Mouse (Mus musculus) stomach, embryonic 15.5 days (tissue): ENCODE measurements around the gene Cfap52. TPM values are rescaled to one million over a fixed set of nuclear protein-coding genes. Genes with fewer than 3 reads are reported as not detected.

ENCODE experiments used
- ATAC-seq: fragments of 200-750 bp; cut with Nextera tagmentation; 2 replicates; pipeline ENCODE4 v1.8.0; 2017; ENCODE audit warnings: low read depth, moderate number of reproducible peaks, moderate TSS enrichment; ENCODE audit not compliant: insufficient read depth, low FRiP score
- H3K27ac ChIP-seq: fragments of 300-500 bp; sonication (generic); 2 replicates; pipeline ENCODE4 v1.5.1; 2015; ENCODE audit warnings: mild to moderate bottlenecking, inconsistent platforms
- H3K27me3 ChIP-seq: fragments of 300-500 bp; sonication (generic); replicated peaks from 2 replicates; pipeline ENCODE4 v1.6.1; 2015; ENCODE audit warnings: inconsistent platforms
- H3K36me3 ChIP-seq: fragments of 300-500 bp; sonication (generic); 2 replicates; pipeline ENCODE4 v1.6.1; 2015; ENCODE audit warnings: inconsistent platforms
- H3K4me1 ChIP-seq: fragments of 300-500 bp; sonication (generic); 2 replicates; pipeline ENCODE4 v1.6.1; 2015; ENCODE audit warnings: inconsistent platforms
- H3K4me2 ChIP-seq: fragments of 300-500 bp; sonication (generic); 2 replicates; pipeline ENCODE4 v1.6.1; 2015; ENCODE audit warnings: mild to moderate bottlenecking, inconsistent platforms
- H3K4me3 ChIP-seq: fragments of 300-500 bp; sonication (generic); replicated peaks from 2 replicates; pipeline ENCODE4 v1.5.1; 2015; ENCODE audit warnings: inconsistent platforms
- H3K9ac ChIP-seq: fragments of 300-500 bp; sonication (generic); 2 replicates; pipeline ENCODE4 v1.6.1; 2015; ENCODE audit warnings: inconsistent platforms
- H3K9me3 ChIP-seq: fragments of 300-500 bp; sonication (generic); 2 replicates; pipeline ENCODE4 v1.6.1; 2016; ENCODE audit warnings: inconsistent platforms
- WGBS: fragments of 180-500 bp; shearing (Covaris S2); methylation state at CpG from one replicate; pipeline ENCODE4 v1.1.7; 2015; 5-methylcytosine and 5-hydroxymethylcytosine counted together
- polyA plus RNA-seq: library from polyadenylated mRNA; unstranded; fragments of >200 nt; fragmentation: Nextera tagmentation; extraction: Ambion mirVana; gene quantifications from 2 replicates; pipeline ENCODE4 v1.2.1, GENCODE M21; 2015

The Cfap52 gene
- polyA plus RNA-seq, 1 experiment from 2014 or later = 0.86 TPM

DNA sequence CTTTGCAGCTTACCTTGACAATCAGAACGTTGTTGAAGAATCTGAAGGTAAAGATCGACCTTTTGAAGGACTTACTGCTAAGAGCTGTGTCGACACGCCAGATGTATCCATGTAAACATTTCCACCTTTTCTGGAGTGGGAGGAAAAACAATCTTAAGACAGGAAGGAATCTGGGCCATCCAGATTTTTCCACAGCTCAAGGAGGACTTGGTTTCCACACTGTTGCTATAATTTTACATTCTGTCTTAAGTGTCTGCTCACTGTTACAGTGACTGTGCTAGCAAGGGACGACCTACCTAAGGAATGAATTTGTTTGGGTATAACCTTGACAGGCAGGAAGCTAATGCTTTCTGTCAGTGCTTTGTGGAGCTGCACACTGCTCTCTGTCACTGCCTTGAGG lies 7.8 kb upstream of the Cfap52 start:
- Histone ChIP-seq H3K4me3 (no peak overlapping the region), H3K27me3 (no peaks in the 10 kb centered on the region), H3K27ac (no peak overlapping the region), H3K9ac (no peak overlapping the region), H3K36me3 (no peaks in the 10 kb centered on the region), H3K4me1 (no peaks in the 10 kb centered on the region), H3K9me3 (no peaks in the 10 kb centered on the region), H3K4me2 (no peak overlapping the region)
- WGBS = 60% methylated on average over 5 of the region's 5 CpGs
- ATAC-seq = no peak

DNA sequence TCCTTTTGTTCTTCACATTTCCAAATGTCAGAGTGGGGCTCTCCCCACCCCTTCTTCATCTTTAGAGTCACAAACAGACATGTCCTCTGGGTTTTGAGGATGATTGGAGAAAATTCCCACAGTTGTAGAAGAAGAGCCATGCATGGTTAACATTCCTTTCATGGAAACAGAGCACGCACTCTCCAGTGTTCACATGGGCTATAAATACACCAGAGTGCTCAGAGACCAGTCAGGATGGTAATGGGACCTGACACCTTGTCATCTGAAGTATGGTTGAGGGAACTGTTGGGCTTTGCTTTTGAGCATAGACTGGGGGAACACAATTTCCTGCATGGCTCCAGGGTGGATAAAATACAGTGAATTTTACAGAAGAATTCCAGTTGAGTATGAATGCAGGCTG lies 7.2 kb upstream of the Cfap52 start:
- H3K9me3 ChIP-seq = no peaks in the 10 kb centered on the region
- no peaks in the 10 kb centered on the region for H3K36me3 ChIP-seq
- no peak for ATAC-seq
- no peak overlapping the region for H3K4me3 ChIP-seq
- H3K9ac ChIP-seq = no peak overlapping the region
- no peaks in the 10 kb centered on the region for H3K27me3 ChIP-seq
- peaks cover 3% of the 10 kb centered on the region; the same call in 1 of the 2 replicates for H3K4me1 ChIP-seq
- H3K27ac ChIP-seq = no peak overlapping the region
- H3K4me2 ChIP-seq = no peak overlapping the region
- WGBS = 77% methylated on average over 1 of the region's 1 CpGs

DNA sequence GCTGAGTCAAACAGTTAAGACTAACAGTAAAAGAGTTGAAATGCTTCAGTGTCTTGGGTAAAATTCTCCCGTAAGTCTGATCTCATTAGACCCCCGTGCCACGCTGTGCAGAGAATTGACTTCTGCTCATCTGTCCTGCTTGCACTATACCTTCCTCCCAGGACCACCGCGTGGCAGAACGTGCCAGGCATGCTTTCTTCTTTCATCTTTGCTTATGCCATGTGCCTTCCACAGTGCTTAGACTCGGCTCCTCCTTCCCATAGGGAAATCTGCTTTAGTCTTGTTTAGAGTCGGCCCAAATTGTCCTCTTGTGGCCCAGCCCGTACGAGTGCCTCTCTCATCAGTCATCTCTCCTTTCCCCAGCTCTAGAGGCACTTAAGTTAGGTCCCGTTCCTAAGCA lies 2.4 kb upstream of the Cfap52 start:
- Histone ChIP-seq H3K27me3 (no peaks in the 10 kb centered on the region), H3K4me1 (peaks cover 15% of the 10 kb centered on the region; the same call in 1 of the 2 replicates), H3K27ac (no peak overlapping the region), H3K9me3 (no peaks in the 10 kb centered on the region), H3K4me3 (no peak overlapping the region), H3K4me2 (no peak overlapping the region), H3K36me3 (no peaks in the 10 kb centered on the region), H3K9ac (no peak overlapping the region)
- ATAC-seq = no peak
- WGBS = 61% methylated on average over 11 of the region's 11 CpGs

DNA sequence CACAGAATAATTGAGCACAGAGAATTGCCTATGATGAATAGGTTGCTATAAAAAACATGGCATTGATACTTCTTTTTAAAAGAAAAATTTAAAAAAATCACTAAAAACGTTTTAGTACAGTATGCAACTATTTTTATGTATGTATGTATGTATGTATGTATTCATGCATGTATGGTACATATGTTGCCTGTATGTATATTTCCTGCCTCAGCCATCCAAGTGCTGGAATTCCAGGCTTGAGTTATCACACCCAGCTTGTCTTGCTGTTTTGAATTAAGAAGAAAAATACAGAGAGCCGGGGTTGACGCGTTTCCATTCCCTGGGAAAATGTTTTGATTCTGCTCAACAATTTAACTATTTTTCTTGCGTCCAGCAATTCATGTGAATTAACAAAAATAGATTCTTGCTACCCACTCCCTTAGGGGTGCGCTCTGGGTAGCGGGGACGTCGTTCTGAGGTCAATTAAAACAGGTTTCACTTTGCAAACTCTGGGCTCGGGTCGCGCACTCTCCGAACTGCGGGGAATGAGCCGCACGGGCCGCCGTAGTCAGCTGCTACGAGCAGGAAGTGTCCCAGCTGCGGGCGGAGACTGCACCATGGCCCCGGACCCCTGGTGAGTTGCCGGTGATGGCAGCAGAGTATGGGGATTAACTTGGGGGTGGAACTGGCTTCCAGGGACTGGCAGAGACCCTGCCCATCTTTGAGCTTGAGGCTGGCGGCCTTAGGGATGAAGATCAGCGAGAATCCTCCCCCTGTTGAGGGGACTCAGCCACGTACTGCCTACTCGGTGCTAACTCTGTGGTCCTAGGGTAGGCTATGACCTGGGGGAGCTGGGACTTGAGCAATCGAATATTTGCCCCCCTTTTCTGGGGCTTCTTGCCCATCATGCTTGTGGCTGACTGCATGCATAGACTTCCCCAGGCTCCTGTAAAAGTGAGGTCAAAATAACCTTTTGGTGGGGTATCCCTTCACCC lies 741 bp upstream of the Cfap52 start, which contains the start of gene Stx8:
Gene Stx8, plus strand, starts transcription at position 289 of the 974 bp plus-strand sequence.
- H3K4me2 ChIP-seq = peak within 1 kb of the TSS; percentile 80
- peak; percentile 83; the same call in 1 of the 2 replicates for ATAC-seq
- WGBS = under 1% methylated on average over 28 of the region's 28 CpGs

DNA sequence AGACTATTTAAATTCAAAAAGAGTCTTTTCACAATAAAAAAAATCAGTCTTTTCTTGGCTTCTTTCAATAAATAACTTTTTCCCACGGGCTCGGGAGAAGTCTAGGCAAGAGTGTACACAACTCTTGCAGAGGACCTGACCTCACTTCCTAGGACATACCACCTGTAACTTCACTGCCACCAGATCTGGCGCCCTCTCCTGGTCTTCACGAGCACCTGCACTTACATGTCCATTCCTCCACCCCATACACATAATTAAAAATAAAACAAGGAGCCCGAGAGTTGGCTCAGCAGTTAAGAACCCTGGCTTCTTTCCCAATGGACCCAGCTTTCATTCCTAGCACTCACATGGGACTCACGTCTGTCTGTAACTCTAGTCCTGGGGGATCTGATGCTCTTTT lies 1.3 kb downstream of the Cfap52 start:
- Histone ChIP-seq H3K27me3 (no peaks in the 10 kb centered on the region), H3K9me3 (no peaks in the 10 kb centered on the region), H3K27ac (no peak overlapping the region), H3K9ac (no peak overlapping the region), H3K4me1 (peaks cover 15% of the 10 kb centered on the region; the same call in 1 of the 2 replicates), H3K4me2 (no peak overlapping the region), H3K36me3 (no peaks in the 10 kb centered on the region), H3K4me3 (no peak overlapping the region)
- WGBS = 70% methylated on average over 6 of the region's 6 CpGs
- no peak for ATAC-seq

More for the DNA sequence above, 741 bp upstream of the Cfap52 start, which contains the start of gene Stx8:
- Histone ChIP-seq H3K9me3 (no peaks in the 10 kb centered on the region), H3K9ac (peak within 1 kb of the TSS; percentile 69), H3K4me1 (peaks cover 15% of the 10 kb centered on the region; the same call in 1 of the 2 replicates), H3K4me3 (peak within 1 kb of the TSS; percentile 94), H3K36me3 (no peaks in the 10 kb centered on the region), H3K27me3 (no peaks in the 10 kb centered on the region), H3K27ac (peak within 1 kb of the TSS; percentile 51; the same call in 1 of the 2 replicates)

DNA sequence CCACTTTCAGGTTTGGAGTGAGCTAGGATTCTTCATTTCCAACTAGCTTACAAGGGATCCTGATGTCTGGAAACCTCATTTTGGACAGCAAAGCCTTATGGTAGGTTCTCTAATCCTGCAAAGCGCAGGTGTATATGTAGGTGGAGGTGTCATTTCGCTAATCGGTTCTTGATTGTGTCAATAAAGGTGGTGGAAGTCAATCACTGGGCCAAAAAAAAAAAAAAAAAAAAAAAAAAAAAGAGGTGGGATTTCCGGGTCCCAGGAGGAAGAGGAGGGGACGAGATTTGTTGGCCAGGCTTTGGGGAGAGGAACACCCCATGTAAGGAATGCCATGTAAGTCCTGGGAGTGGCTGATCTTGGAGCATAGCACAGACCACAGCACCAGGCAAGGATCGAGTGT lies 11.0 kb downstream of the Cfap52 start:
- WGBS = 86% methylated on average over 6 of the region's 6 CpGs
- no peaks in the 10 kb centered on the region for H3K9me3 ChIP-seq

DNA sequence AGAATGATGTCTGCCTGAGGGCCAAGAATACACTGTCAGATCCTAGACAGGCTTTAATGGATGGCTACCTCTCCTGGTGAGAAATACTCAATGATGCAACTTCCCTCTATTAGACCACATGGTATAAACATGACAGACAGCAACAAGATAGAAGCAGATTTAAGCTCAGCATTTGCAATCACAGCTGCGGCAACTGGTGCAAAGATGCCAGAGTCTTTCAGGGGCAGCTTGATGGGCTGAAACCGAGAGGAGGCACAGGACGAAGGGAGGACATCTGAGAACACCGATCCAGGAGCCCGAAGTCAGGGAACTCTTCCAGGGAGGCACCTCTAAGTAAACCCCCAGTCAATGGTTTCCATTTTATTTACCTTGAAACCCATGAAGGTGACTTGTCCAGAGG lies 11.8 kb downstream of the Cfap52 start:
- Histone ChIP-seq H3K27me3 (no peaks in the 10 kb centered on the region), H3K4me3 (no peak overlapping the region), H3K27ac (no peak overlapping the region), H3K4me2 (no peak overlapping the region), H3K9me3 (no peaks in the 10 kb centered on the region), H3K9ac (no peak overlapping the region), H3K4me1 (no peaks in the 10 kb centered on the region), H3K36me3 (no peaks in the 10 kb centered on the region)
- WGBS = 78% methylated on average over 5 of the region's 5 CpGs
- ATAC-seq = no peak

More for the DNA sequence above, 11.0 kb downstream of the Cfap52 start:
- no peak overlapping the region for H3K27ac ChIP-seq
- H3K4me1 ChIP-seq = no peaks in the 10 kb centered on the region
- H3K9ac ChIP-seq = no peak overlapping the region
- H3K27me3 ChIP-seq = no peaks in the 10 kb centered on the region
- H3K4me3 ChIP-seq = no peak overlapping the region
- no peak overlapping the region for H3K4me2 ChIP-seq
- no peaks in the 10 kb centered on the region for H3K36me3 ChIP-seq
- ATAC-seq = no peak

DNA sequence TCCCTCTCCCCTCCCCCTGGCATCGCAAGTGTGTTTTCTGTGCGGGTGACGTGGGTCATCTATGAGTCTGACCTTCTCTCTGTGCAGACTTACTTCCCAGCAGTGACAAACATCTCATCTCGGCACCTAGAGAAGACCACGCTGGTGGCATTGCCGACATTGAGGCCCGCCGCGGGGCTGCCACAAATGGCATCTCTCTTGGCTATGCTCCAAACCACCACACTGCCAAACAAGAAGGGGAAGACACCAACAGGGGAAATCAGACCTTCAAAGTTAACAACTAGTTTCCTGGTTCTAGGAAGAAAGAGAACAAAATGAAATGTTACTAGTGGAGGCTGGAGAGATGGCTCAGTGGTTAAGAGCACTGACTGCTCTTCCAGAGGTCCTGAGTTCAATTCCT lies 16.0 kb downstream of the Cfap52 start:
- H3K4me1 ChIP-seq = no peaks in the 10 kb centered on the region; the same call in 1 of the 2 replicates
- ATAC-seq = no peak
- H3K9ac ChIP-seq = no peak overlapping the region
- H3K4me3 ChIP-seq = no peak overlapping the region
- no peaks in the 10 kb centered on the region for H3K27me3 ChIP-seq
- H3K4me2 ChIP-seq = no peak overlapping the region
- H3K36me3 ChIP-seq = no peaks in the 10 kb centered on the region
- no peaks in the 10 kb centered on the region for H3K9me3 ChIP-seq
- WGBS = 87% methylated on average over 9 of the region's 9 CpGs
- no peak overlapping the region for H3K27ac ChIP-seq

DNA sequence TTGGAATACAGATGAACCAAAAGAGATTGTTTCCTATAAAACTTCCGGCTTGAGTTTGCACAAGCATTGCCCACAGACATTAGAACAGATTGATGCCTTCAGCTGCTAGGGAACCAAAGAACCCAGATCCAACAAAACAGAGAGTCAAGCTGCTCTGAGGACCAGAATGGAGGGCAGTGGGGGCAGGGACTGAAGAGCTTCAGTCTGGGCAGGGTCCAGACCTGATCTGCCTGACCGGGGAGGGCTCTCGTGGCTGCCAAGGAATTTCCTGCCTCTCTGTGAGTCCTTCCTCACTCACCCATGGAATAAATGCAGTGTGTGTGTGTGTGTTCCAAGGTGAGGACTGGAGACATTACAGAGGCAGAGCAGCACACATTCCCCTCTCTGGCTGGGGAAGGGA lies 17.2 kb downstream of the Cfap52 start:
- no peak overlapping the region for H3K4me3 ChIP-seq
- no peak overlapping the region for H3K4me2 ChIP-seq
- H3K36me3 ChIP-seq = no peaks in the 10 kb centered on the region
- no peak overlapping the region for H3K9ac ChIP-seq
- no peaks in the 10 kb centered on the region for H3K9me3 ChIP-seq
- WGBS = 32% methylated on average over 3 of the region's 3 CpGs
- no peak overlapping the region for H3K27ac ChIP-seq
- no peaks in the 10 kb centered on the region for H3K27me3 ChIP-seq
- H3K4me1 ChIP-seq = no peaks in the 10 kb centered on the region; the same call in 1 of the 2 replicates
- no peak for ATAC-seq

DNA sequence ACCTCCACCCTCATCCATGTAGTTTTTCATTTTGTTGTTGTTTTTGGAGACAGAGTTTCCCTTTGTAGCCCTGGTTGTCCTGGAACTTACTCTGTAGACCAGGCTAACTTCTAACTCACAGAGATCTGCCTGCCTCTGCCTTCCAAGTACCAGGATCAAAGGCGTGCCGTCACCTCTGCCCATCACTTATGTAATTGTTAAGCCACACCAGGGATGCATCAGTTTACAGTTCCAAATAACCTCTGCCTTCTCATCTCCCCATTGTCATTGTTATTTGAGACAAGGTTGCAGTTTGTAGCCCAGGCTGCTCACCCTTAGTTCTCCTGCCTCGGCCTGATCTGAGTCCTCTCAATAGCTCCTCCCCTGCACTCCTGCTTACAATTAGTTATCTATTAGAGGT lies 33.3 kb downstream of the Cfap52 start:
- H3K27ac ChIP-seq = no peak overlapping the region
- no peak for ATAC-seq
- H3K27me3 ChIP-seq = no peaks in the 10 kb centered on the region
- H3K9ac ChIP-seq = no peak overlapping the region
- H3K4me1 ChIP-seq = no peaks in the 10 kb centered on the region
- H3K4me3 ChIP-seq = no peak overlapping the region
- no peaks in the 10 kb centered on the region for H3K36me3 ChIP-seq
- H3K4me2 ChIP-seq = no peak overlapping the region
- 90% methylated on average over 3 of the region's 3 CpGs for WGBS
- no peaks in the 10 kb centered on the region for H3K9me3 ChIP-seq

DNA sequence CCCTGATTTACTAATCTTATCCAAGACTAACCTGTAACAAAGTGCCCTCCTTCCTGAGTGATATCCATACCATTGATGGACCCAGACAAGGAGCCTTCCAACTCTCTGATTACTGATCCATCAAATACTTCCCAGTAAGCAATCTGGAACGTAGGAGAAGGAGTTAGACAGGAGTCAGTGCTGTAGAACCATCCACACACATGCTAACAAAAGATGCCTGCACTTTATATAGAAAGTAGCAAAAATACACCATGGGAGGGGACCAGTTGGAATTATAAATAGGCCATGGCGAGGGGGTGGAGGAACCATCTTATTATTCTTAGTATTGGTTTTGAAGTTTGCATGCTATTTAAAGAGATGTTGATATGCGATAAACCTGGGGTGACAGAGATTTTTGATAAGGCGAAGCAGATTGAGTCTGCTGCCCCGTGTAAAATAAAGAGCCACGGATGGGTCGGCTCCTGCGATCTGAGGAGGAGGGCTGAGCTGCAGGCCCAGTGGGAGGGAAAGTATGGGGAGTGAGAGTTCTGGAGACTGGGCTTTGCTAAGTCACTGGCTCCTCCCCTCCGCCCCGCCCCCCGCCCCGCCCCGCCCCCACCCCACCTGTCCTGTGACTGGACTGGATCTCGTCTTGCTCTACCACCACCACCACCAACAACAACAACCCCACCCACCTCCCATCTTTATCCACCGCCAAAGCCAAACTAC lies 38.9 kb downstream of the Cfap52 start:
- Histone ChIP-seq H3K4me3 (no peak overlapping the region), H3K9me3 (no peaks in the 10 kb centered on the region), H3K4me2 (no peak overlapping the region), H3K27me3 (peaks cover 3% of the 10 kb centered on the region; the same call in 1 of the 2 replicates), H3K27ac (no peak overlapping the region; the same call in 1 of the 2 replicates), H3K36me3 (no peaks in the 10 kb centered on the region), H3K4me1 (no peaks in the 10 kb centered on the region), H3K9ac (no peak overlapping the region)
- WGBS = 13% methylated on average over 15 of the region's 15 CpGs
- no peak for ATAC-seq

DNA sequence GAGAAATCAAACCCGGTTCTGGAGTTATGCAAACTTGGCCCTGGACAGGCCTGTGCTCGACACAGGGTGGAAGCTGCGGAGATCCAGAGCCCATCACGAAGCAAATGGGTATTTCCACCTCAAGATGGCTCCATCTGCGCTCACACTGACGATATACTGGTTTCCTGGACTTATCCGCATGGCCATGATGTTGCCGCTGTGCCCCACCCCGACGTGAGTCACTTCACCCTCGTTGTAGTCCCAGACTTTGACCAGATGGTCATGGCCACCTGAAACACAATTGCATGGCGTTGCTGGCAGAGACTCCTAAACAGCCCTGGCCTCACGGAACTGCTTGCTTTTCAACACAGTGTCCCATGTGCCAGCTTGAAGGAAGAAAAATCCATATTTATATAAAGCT lies 40.5 kb downstream of the Cfap52 start:
- no peak overlapping the region for H3K27ac ChIP-seq

More for the DNA sequence above, 40.5 kb downstream of the Cfap52 start:
- H3K4me2 ChIP-seq = no peak overlapping the region
- WGBS = 87% methylated on average over 13 of the region's 13 CpGs
- H3K4me3 ChIP-seq = no peak overlapping the region
- ATAC-seq = no peak
- peaks cover 5% of the 10 kb centered on the region; the same call in 1 of the 2 replicates for H3K27me3 ChIP-seq
- 0 out of 2 replicates have a peak, but pooled peaks cover 2% of the 10 kb centered on the region for H3K4me1 ChIP-seq
- no peaks in the 10 kb centered on the region for H3K9me3 ChIP-seq
- H3K36me3 ChIP-seq = no peaks in the 10 kb centered on the region
- H3K9ac ChIP-seq = no peak overlapping the region
